Mouse (Mus musculus) large intestine, adult 2 months (tissue): ENCODE results near the gene Katnbl1. TPM values are rescaled to one million over a fixed set of nuclear protein-coding genes. Genes with fewer than 3 reads are reported as not detected.
A peak's percentile ranks its signal among the peaks of the same experiment; 100 is the strongest.

Experiments
- DNase-seq: peaks from one replicate; pipeline ENCODE4 v3.0.0-alpha.2; 2012; ENCODE audit warnings: low read depth, low spot score
- WGBS: fragments of 180-500 bp; shearing (Covaris S2); methylation state at CpG from one replicate; pipeline ENCODE4 v1.1.7; 2018; 5-methylcytosine and 5-hydroxymethylcytosine counted together
- polyA plus RNA-seq: library from polyadenylated mRNA; depleted of rRNA; stranded (reverse); fragments of >200 nt; gene quantifications from 2 replicates; pipeline ENCODE4 v1.2.3, GENCODE M21; 2012; rRNA removed

Katnbl1 gene
- polyA plus RNA-seq, 1 experiment: 2.2 TPM

DNA sequence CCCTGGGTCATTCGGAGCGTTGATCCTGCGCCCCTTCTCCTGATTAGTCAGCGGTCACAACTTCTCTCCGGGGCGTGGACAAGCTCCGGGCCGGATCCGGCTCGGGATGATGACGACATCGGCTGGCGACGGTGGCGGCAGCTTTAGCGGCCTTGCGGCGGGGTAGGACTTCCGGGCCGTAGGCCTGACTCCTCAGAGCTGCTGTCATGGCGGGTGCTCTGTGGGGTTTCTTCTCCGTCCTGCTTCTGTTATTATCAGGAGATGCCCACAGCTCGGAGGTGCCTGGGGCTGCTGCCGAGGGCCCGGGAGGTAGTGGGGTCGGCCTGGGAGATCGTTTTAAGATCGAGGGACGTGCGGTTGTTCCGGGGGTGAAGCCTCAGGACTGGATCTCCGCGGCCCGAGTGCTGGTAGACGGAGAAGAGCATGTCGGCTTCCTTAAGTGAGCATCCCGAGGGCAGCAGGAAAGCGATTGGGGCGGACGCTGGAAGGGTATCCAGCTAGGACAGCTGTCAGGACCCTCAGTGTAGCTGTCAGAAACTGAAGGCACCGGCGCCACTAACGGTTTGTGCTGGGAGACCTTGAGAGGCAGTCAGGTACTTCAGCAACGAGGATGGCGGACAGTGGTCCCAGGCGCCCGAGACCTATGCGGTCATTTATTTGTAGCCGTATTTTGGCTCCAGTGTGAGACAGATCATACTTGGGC is 76.0 kb downstream of the Katnbl1 start, which contains the start of gene Emc7:
Gene Emc7 (plus strand): TSS at position 136 of the 703 bp plus-strand sequence.
- under 1% methylated on average over 49 of the region's 49 CpGs for WGBS
- DNase-seq: peak; percentile 82

DNA sequence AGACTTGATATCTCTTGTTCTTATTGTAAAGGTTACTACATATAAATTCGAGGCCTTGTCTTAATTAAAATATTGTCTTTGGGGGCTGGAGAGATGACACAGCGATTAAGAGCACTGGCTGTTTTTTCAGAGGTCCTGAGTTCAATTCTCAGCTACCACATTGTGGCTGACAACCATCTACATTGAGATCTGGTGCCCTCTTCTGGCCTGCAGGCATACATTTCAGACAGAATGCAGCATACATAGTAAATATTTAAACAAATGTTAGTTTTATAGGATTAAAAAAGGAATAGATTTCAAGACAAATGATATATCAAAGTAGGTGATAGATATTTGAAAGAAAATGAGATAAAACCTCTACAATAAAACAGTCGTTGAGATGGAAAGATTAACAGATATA is 81.5 kb downstream of the Katnbl1 start:
- 86% methylated on average over 3 of the region's 3 CpGs for WGBS
- DNase-seq: no peak

Other genes starting within 250 kb of the Katnbl1 start
- not detected in 2 replicates for gene Olfr1316, start 244.2 kb upstream of the Katnbl1 start, polyA plus RNA-seq
- not detected in 2 replicates for gene Olfr1317, start 238.9 kb upstream of the Katnbl1 start, polyA plus RNA-seq
- not detected in 2 replicates for gene Olfr1318, start 225.0 kb upstream of the Katnbl1 start, polyA plus RNA-seq
- gene Lpcat4, start 139.7 kb upstream of the Katnbl1 start, polyA plus RNA-seq: 55.7 and 150 TPM in 2 replicates
- not detected in 2 replicates for gene Nutm1, start 119.9 kb upstream of the Katnbl1 start, polyA plus RNA-seq
- gene Nop10, start 117.3 kb upstream of the Katnbl1 start, polyA plus RNA-seq: 96.1 and 105 TPM in 2 replicates
- 15.2 and 32.1 TPM in 2 replicates for gene Slc12a6, start 113.4 kb upstream of the Katnbl1 start, polyA plus RNA-seq
- 0.02 TPM in 1 of 2 replicates, not detected in the other for gene Gm21985, start 112.9 kb upstream of the Katnbl1 start, polyA plus RNA-seq
- 84.9 and 87.0 TPM in 2 replicates for gene Emc4, start 11.2 kb upstream of the Katnbl1 start, polyA plus RNA-seq
- 6.4 and 6.6 TPM in 2 replicates for gene Emc7, start 75.8 kb downstream of the Katnbl1 start, polyA plus RNA-seq
- gene Chrm5, start 101.6 kb downstream of the Katnbl1 start, polyA plus RNA-seq: not detected in 2 replicates
- gene Aven, start 113.8 kb downstream of the Katnbl1 start, polyA plus RNA-seq: 8.5 and 9.6 TPM in 2 replicates